Mouse (Mus musculus): ENCODE results near the gene Cacna2d1. TPM values are rescaled to one million over a fixed set of nuclear protein-coding genes. Genes with fewer than 3 reads are reported as not detected.

Cacna2d1 gene
- polyA plus RNA-seq, 1 experiment from 2014 or later, result 21.7 TPM

DNA sequence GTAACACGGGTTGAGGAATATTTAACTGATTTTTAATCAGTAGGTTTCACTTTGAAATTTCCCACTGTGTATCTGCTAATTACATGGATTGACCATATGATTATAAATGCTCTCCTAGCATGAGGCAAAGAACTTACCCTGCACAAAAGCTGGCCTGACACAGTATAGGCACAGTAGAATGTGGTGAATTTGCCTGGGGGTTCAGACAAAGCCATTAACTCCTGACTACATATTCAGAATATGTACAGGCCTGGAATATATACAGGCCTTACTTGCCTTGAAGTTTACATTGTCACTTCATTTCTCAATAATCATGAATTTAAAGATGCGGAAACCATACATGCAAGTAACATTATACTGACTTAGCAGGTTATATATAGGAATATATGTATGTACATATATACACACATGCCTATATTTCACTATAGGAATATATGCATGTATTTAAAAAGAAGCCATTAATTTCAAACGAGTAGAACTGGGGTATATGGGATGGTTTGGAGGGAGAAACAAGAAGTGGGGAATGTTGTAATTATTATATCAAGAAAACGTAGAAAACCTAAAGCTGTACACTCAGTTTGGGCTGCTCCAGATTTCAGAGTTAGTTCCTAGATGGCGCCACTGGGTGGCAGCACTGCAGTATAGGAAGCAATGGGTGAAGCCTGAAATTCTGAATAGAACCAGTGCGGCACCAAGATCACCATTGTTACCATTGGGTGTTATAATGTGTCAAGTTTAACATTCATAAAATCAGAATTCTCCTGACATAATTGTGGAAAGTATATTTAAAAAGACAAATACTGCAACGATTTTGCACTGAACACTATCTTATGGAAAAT is 374.9 kb downstream of the Cacna2d1 start:
- ATAC-seq (replicated peaks; ENCODE audit: low FRiP score, low TSS enrichment, low read depth), result peak; percentile 62; the same call in 1 of the 2 replicates
- WGBS, result 41% methylated on average over 7 of the region's 7 CpGs

GRCm38 (mm10) chr5:16314242-16314641 is 379.8 kb downstream of the Cacna2d1 start:
- DNase-seq (ENCODE audit: low spot score), result no peak
- H3K9ac ChIP-seq (ENCODE audit: low read length), result no peak overlapping the region
- WGBS, result 67% methylated on average over 5 of the region's 5 CpGs
- H3K4me2 ChIP-seq (ENCODE audit: low read length), result no peak overlapping the region
- H3K36me3 ChIP-seq (ENCODE audit: control insufficient read depth, insufficient read depth, low read length), result no peaks in the 10 kb centered on the region
- no peak overlapping the region for H3K27ac ChIP-seq (ENCODE audit: low read depth)
- no peak for ATAC-seq (replicated peaks; ENCODE audit: low FRiP score, low TSS enrichment, low read depth)
- H3K4me1 ChIP-seq (replicated peaks; ENCODE audit: control insufficient read depth, insufficient read depth, low read length), result no peaks in the 10 kb centered on the region
- H3K27me3 ChIP-seq (replicated peaks; ENCODE audit: control insufficient read depth, insufficient read depth, low read length), result no peaks in the 10 kb centered on the region
- no peaks in the 10 kb centered on the region for H3K9me3 ChIP-seq (ENCODE audit: control insufficient read depth, low read length)
- H3K4me3 ChIP-seq (ENCODE audit: low read depth, low read length), result no peak overlapping the region

More for the DNA sequence above, 374.9 kb downstream of the Cacna2d1 start:
- H3K36me3 ChIP-seq (ENCODE audit: control insufficient read depth, insufficient read depth, low read length), result no peaks in the 10 kb centered on the region
- H3K4me2 ChIP-seq (ENCODE audit: low read length), result no peak overlapping the region
- no peak overlapping the region for H3K27ac ChIP-seq (ENCODE audit: low read depth)
- no peaks in the 10 kb centered on the region for H3K4me1 ChIP-seq (replicated peaks; ENCODE audit: control insufficient read depth, insufficient read depth, low read length)
- no peak overlapping the region for H3K4me3 ChIP-seq (ENCODE audit: low read depth, low read length)
- DNase-seq (ENCODE audit: low spot score), result peak; percentile 68
- no peak overlapping the region for H3K9ac ChIP-seq (ENCODE audit: low read length)
- no peaks in the 10 kb centered on the region for H3K27me3 ChIP-seq (replicated peaks; ENCODE audit: control insufficient read depth, insufficient read depth, low read length)
- H3K9me3 ChIP-seq (ENCODE audit: control insufficient read depth, low read length), result no peaks in the 10 kb centered on the region

DNA sequence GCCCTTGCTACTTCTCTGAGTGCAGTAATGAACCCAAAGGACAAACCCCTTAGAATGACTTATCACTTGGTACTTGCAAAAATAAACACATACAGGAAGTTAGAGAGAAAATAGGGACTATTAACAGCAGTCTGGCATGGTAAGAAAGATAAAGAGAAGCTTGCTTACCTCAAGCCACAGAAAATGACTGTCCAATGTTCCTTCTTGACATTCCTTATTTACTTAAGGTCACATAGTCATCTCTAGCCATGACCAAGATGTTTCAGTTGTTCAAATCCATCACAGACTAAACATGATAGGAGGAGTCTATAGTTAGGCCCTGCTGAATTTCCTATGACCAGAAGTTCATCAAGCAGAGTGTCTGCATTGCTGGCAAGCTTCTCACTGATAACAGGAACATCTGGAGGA is 381.5 kb downstream of the Cacna2d1 start:
- H3K4me1 ChIP-seq (replicated peaks; ENCODE audit: control insufficient read depth, insufficient read depth, low read length), result no peaks in the 10 kb centered on the region
- H3K9ac ChIP-seq (ENCODE audit: low read length), result no peak overlapping the region
- H3K36me3 ChIP-seq (ENCODE audit: control insufficient read depth, insufficient read depth, low read length), result peaks cover 5% of the 10 kb centered on the region
- no peak overlapping the region for H3K4me3 ChIP-seq (ENCODE audit: low read depth, low read length)
- no peaks in the 10 kb centered on the region for H3K27me3 ChIP-seq (replicated peaks; ENCODE audit: control insufficient read depth, insufficient read depth, low read length)
- H3K9me3 ChIP-seq (ENCODE audit: control insufficient read depth, low read length), result no peaks in the 10 kb centered on the region
- H3K4me2 ChIP-seq (ENCODE audit: low read length), result no peak overlapping the region
- ATAC-seq (replicated peaks; ENCODE audit: low FRiP score, low TSS enrichment, low read depth) (no peak), DNase-seq (ENCODE audit: low spot score) (no peak)
- H3K27ac ChIP-seq (ENCODE audit: low read depth), result no peak overlapping the region

- Histone ChIP-seq H3K36me3 (ENCODE audit: control insufficient read depth, insufficient read depth, low read length) (peaks cover 5% of the 10 kb centered on the region), H3K4me2 (ENCODE audit: low read length) (no peak overlapping the region), H3K4me3 (ENCODE audit: low read depth, low read length) (no peak overlapping the region), H3K9ac (ENCODE audit: low read length) (no peak overlapping the region), H3K27me3 (replicated peaks; ENCODE audit: control insufficient read depth, insufficient read depth, low read length) (no peaks in the 10 kb centered on the region), H3K9me3 (ENCODE audit: control insufficient read depth, low read length) (no peaks in the 10 kb centered on the region), H3K27ac (ENCODE audit: low read depth) (no peak overlapping the region), H3K4me1 (replicated peaks; ENCODE audit: control insufficient read depth, insufficient read depth, low read length) (no peaks in the 10 kb centered on the region)
- no peak for DNase-seq (ENCODE audit: low spot score)
- ATAC-seq (replicated peaks; ENCODE audit: low FRiP score, low TSS enrichment, low read depth), result no peak
- WGBS, result 85% methylated on average over 4 of the region's 4 CpGs
Observed at GRCm38 (mm10) chr5:16317680-16318242, 383.3 kb downstream of the Cacna2d1 start.

DNA sequence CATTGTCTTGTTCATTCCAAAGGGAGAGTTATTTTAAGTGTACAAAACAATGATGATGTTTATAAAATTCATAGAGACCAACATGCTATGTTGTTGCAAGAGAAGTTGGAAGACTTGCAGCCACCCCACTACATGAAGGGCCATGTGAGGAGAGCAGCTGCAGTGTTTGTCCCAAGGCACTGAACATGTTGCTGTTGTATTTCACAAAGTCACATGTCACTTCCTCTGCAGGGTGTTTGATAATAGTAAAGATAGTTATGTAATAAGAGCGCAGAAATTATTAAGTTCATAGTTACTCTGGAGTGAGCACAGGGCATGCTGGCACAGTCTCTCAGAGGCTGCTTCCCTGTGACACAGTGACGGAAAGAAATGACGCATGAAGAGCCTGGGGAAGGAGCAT is 392.1 kb downstream of the Cacna2d1 start:
- 95% methylated on average over 3 of the region's 3 CpGs for WGBS

DNA sequence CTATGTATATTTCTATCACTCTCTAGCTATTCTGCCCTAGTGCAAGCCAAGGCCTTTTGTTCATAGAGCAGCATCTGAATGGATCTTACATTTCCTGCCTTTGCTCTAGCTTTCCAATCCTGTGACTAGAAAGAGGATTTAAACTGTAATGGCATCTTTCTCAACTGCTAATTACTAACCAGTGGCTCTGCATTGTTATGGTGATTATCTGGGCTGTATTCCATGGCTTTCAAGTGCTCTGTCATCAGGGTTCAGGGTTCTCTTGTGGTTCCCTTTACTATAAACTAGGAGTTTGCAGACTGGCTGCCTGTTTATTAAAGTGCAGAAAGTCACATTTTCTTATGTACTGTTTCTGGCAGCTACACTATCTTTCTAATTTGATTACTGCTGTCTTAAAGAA is 410.9 kb downstream of the Cacna2d1 start:
- H3K4me2 ChIP-seq (ENCODE audit: low read length), result no peak overlapping the region
- no peaks in the 10 kb centered on the region for H3K4me1 ChIP-seq (replicated peaks; ENCODE audit: control insufficient read depth, insufficient read depth, low read length)
- no peaks in the 10 kb centered on the region for H3K27me3 ChIP-seq (replicated peaks; ENCODE audit: control insufficient read depth, insufficient read depth, low read length)
- no peak overlapping the region for H3K9ac ChIP-seq (ENCODE audit: low read length)
- no peak overlapping the region for H3K27ac ChIP-seq (ENCODE audit: low read depth)
- H3K9me3 ChIP-seq (ENCODE audit: control insufficient read depth, low read length), result no peaks in the 10 kb centered on the region
- ATAC-seq (replicated peaks; ENCODE audit: low FRiP score, low TSS enrichment, low read depth), result no peak
- no peaks in the 10 kb centered on the region for H3K36me3 ChIP-seq (ENCODE audit: control insufficient read depth, insufficient read depth, low read length)
- H3K4me3 ChIP-seq (ENCODE audit: low read depth, low read length), result no peak overlapping the region
- no peak for DNase-seq (ENCODE audit: low spot score)

More for the DNA sequence above, 392.1 kb downstream of the Cacna2d1 start:
- Histone ChIP-seq H3K9me3 (ENCODE audit: control insufficient read depth, low read length) (no peaks in the 10 kb centered on the region), H3K27me3 (replicated peaks; ENCODE audit: control insufficient read depth, insufficient read depth, low read length) (no peaks in the 10 kb centered on the region), H3K9ac (ENCODE audit: low read length) (no peak overlapping the region), H3K36me3 (ENCODE audit: control insufficient read depth, insufficient read depth, low read length) (no peaks in the 10 kb centered on the region), H3K4me3 (ENCODE audit: low read depth, low read length) (no peak overlapping the region), H3K4me2 (ENCODE audit: low read length) (no peak overlapping the region), H3K4me1 (replicated peaks; ENCODE audit: control insufficient read depth, insufficient read depth, low read length) (no peaks in the 10 kb centered on the region), H3K27ac (ENCODE audit: low read depth) (no peak overlapping the region)
- DNase-seq (ENCODE audit: low spot score) (no peak), ATAC-seq (replicated peaks; ENCODE audit: low FRiP score, low TSS enrichment, low read depth) (no peak)

DNA sequence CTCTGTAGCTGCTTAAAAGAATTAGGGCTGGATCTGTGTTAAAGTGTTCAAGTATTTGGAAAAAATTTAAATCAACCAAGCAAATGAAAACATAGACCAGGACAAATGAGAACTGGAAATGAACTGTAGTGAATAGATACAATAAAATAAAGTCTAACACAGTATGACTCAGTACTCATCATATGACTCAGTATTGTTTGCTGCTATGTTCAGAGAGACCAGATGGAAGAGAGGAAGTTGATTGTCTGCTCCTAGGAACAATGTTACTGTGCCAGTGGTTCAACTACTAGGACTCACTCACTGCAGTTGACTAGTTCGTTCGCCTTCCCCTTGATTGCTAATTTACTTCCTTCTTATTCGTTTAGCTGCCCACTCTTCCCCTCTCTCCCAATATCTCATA is 421.3 kb downstream of the Cacna2d1 start:
- 89% methylated on average over 3 of the region's 3 CpGs for WGBS

GRCm38 (mm10) chr5:16357709-16358108 is 423.2 kb downstream of the Cacna2d1 start:
- no peak for ATAC-seq (replicated peaks; ENCODE audit: low FRiP score, low TSS enrichment, low read depth)

More for the DNA sequence above, 421.3 kb downstream of the Cacna2d1 start:
- Histone ChIP-seq H3K4me1 (replicated peaks; ENCODE audit: control insufficient read depth, insufficient read depth, low read length) (no peaks in the 10 kb centered on the region), H3K27ac (ENCODE audit: low read depth) (no peak overlapping the region), H3K9ac (ENCODE audit: low read length) (no peak overlapping the region), H3K27me3 (replicated peaks; ENCODE audit: control insufficient read depth, insufficient read depth, low read length) (no peaks in the 10 kb centered on the region), H3K36me3 (ENCODE audit: control insufficient read depth, insufficient read depth, low read length) (0 out of 2 replicates have a peak, but pooled peaks cover 4% of the 10 kb centered on the region), H3K9me3 (ENCODE audit: control insufficient read depth, low read length) (no peaks in the 10 kb centered on the region), H3K4me3 (ENCODE audit: low read depth, low read length) (no peak overlapping the region), H3K4me2 (ENCODE audit: low read length) (no peak overlapping the region)
- ATAC-seq (replicated peaks; ENCODE audit: low FRiP score, low TSS enrichment, low read depth) (no peak), DNase-seq (ENCODE audit: low spot score) (no peak)

DNA sequence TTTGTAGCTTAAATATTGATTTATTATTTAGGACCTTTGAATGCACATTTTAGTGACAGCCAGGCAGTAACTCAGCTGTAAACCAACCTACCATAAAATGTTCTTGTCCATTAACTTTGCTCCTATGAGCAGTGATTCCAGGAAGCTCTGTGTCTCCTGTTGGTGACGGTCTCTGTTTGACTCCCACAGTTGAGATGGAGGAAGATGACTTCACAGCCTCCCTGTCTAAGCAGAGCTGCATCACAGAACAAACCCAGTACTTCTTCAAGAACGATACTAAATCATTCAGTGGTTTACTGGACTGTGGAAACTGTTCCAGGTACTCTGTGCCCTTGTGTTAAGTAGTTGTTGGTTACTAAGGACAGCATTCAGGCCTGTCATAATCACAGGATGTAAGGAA is 427.6 kb downstream of the Cacna2d1 start:
- DNase-seq (ENCODE audit: low spot score) (no peak), ATAC-seq (replicated peaks; ENCODE audit: low FRiP score, low TSS enrichment, low read depth) (no peak)
- Histone ChIP-seq H3K36me3 (ENCODE audit: control insufficient read depth, insufficient read depth, low read length) (no peaks in the 10 kb centered on the region), H3K4me3 (ENCODE audit: low read depth, low read length) (no peak overlapping the region), H3K27ac (ENCODE audit: low read depth) (no peak overlapping the region), H3K4me1 (replicated peaks; ENCODE audit: control insufficient read depth, insufficient read depth, low read length) (no peaks in the 10 kb centered on the region), H3K9ac (ENCODE audit: low read length) (no peak overlapping the region), H3K9me3 (ENCODE audit: control insufficient read depth, low read length) (no peaks in the 10 kb centered on the region), H3K27me3 (replicated peaks; ENCODE audit: control insufficient read depth, insufficient read depth, low read length) (no peaks in the 10 kb centered on the region), H3K4me2 (ENCODE audit: low read length) (no peak overlapping the region)
- WGBS, result 83% methylated on average over 2 of the region's 2 CpGs

More at GRCm38 (mm10) chr5:16357709-16358108, 423.2 kb downstream of the Cacna2d1 start:
- no peaks in the 10 kb centered on the region for H3K9me3 ChIP-seq (ENCODE audit: control insufficient read depth, low read length)
- no peaks in the 10 kb centered on the region for H3K4me1 ChIP-seq (replicated peaks; ENCODE audit: control insufficient read depth, insufficient read depth, low read length)
- DNase-seq (ENCODE audit: low spot score), result no peak
- no peak overlapping the region for H3K27ac ChIP-seq (ENCODE audit: low read depth)
- no peak overlapping the region for H3K4me3 ChIP-seq (ENCODE audit: low read depth, low read length)
- 0 out of 2 replicates have a peak, but pooled peaks cover 4% of the 10 kb centered on the region for H3K36me3 ChIP-seq (ENCODE audit: control insufficient read depth, insufficient read depth, low read length)
- H3K9ac ChIP-seq (ENCODE audit: low read length), result no peak overlapping the region
- no peaks in the 10 kb centered on the region for H3K27me3 ChIP-seq (replicated peaks; ENCODE audit: control insufficient read depth, insufficient read depth, low read length)
- WGBS, result 87% methylated on average over 4 of the region's 4 CpGs
- no peak overlapping the region for H3K4me2 ChIP-seq (ENCODE audit: low read length)

Data from intestine, embryonic 14.5 days (tissue).